Mouse (Mus musculus) kidney, postnatal 36 days (tissue): Measurements from ENCODE around the gene Tradd.
"Not testable (repeated sequence)": the region's sequence is repeated elsewhere in the genome, so short reads cannot be mapped to it uniquely, and the experiment has no call there.

Experiments used
- DNase-seq, 2 experiments: peaks; one replicate each; pipeline ENCODE4 v3.0.0; 2021 to 2022; ENCODE audit warnings: mixed read lengths in 2 of 2

Gene Tradd

GRCm38 (mm10) chr8:105295256-105295655 lies 30.8 kb upstream of the Tradd start:
- DNase-seq = no peak

GRCm38 (mm10) chr8:105294776-105295175 lies 30.4 kb upstream of the Tradd start:
- no peak for DNase-seq

- DNase-seq = no peak
Measured at GRCm38 (mm10) chr8:105293405-105293804, 29.0 kb upstream of the Tradd start.

GRCm38 (mm10) chr8:105292471-105292870 lies 28.1 kb upstream of the Tradd start:
- DNase-seq = no peak

GRCm38 (mm10) chr8:105291802-105292201 lies 27.4 kb upstream of the Tradd start:
- DNase-seq = peak in 1 of 2 experiments; percentile 37

GRCm38 (mm10) chr8:105291364-105291763 lies 27.0 kb upstream of the Tradd start:
- DNase-seq = not testable (repeated sequence)

- peak; percentile 90 to 98 for DNase-seq
Measured at GRCm38 (mm10) chr8:105290554-105291314, 26.3 kb upstream of the Tradd start.

GRCm38 (mm10) chr8:105289805-105290460 lies 25.5 kb upstream of the Tradd start, which contains the start of gene 4931428F04Rik:
TSS of gene 4931428F04Rik (minus strand) at chr8:105289864.
- peak; percentile 32 to 50 for DNase-seq

GRCm38 (mm10) chr8:105288958-105289732 lies 24.7 kb upstream of the Tradd start:
- peak; percentile 85 to 94 for DNase-seq

GRCm38 (mm10) chr8:105288231-105288630 lies 23.8 kb upstream of the Tradd start:
- no peak for DNase-seq

- DNase-seq = no peak
Measured at GRCm38 (mm10) chr8:105286907-105287306, 22.5 kb upstream of the Tradd start.

- DNase-seq = no peak
Measured at GRCm38 (mm10) chr8:105285514-105285913, 21.1 kb upstream of the Tradd start.

GRCm38 (mm10) chr8:105283074-105283473 lies 18.7 kb upstream of the Tradd start:
- peak; percentile 32 to 79 for DNase-seq

GRCm38 (mm10) chr8:105282239-105282638 lies 17.8 kb upstream of the Tradd start:
- no peak for DNase-seq

GRCm38 (mm10) chr8:105281821-105282220 lies 17.4 kb upstream of the Tradd start:
- DNase-seq = no peak

- DNase-seq = no peak
Measured at GRCm38 (mm10) chr8:105280567-105280966, 16.2 kb upstream of the Tradd start.

- peak; percentile 91 to 95 for DNase-seq
Measured at GRCm38 (mm10) chr8:105278911-105279334, 14.5 kb upstream of the Tradd start.

- peak; percentile 51 to 79 for DNase-seq
Measured at GRCm38 (mm10) chr8:105276292-105277120, 12.1 kb upstream of the Tradd start.

GRCm38 (mm10) chr8:105275840-105276239 lies 11.4 kb upstream of the Tradd start, which contains the start of gene Nol3:
TSS of gene Nol3 (plus strand) at chr8:105276140.
- no peak for DNase-seq

GRCm38 (mm10) chr8:105275387-105275786 lies 11.0 kb upstream of the Tradd start:
- DNase-seq = no peak

GRCm38 (mm10) chr8:105270916-105271186 lies 6.4 kb upstream of the Tradd start:
- no peak for DNase-seq

GRCm38 (mm10) chr8:105270101-105270915 lies 5.9 kb upstream of the Tradd start:
- no peak for DNase-seq
